Mouse (Mus musculus) regulatory T cell (primary cell): Measurements from ENCODE around the gene Smyd5.

ENCODE experiments used
- in situ Hi-C: fragments of 300-600 bp; cut with MboI, MseI; formaldehyde crosslinking; loops from one replicate; pipeline ENCODE4 v1.15.1; 2025; ENCODE audit warnings: high pct_unique_total_duplicates

The Smyd5 gene

GRCm38 (mm10) chr6:85490252-85490651 lies 58.5 kb downstream of the Smyd5 start:
- in situ Hi-C loops = no loop called here

GRCm38 (mm10) chr6:85491606-85492005 lies 59.8 kb downstream of the Smyd5 start:
- in situ Hi-C loops = no loop called here
